Mouse (Mus musculus): Measurements from ENCODE around the gene Olfr463.

Olfr463 gene

DNA sequence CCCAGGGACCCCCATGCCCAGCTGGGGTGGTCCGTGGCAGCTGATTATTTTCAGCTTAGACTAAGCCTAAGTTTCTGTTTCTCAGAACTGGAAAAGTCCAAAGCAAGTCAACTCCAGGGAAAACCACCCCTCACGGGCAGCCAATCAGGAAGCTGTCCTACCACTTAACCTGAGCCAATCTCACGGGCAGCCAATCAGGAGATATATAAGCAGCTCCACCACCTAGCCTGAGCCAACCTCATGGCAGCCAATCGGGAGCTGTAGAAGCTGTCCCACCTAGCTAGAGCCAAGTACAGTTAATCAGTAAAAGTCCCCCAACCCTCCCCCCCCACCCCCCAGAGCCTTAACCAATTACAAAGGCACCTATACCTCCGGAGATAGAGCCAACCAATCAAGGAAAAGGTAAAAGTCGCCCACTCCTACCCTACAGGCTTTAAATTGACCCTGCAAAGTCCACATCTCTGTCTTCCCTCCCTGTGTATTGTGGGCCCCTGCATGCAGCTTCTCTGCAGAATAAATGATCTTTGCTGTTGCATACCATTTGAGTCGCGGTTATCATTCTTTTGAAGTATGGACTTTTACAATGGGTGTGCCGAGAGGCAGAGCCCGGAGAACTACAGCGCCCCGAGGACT lies 50.1 kb downstream of the Olfr463 start:
- no peak for DNase-seq
